Mouse (Mus musculus): Measurements from ENCODE around the gene H2-T22. TPM values are rescaled to one million over a fixed set of nuclear protein-coding genes. Genes with fewer than 3 reads are reported as not detected.
A peak's percentile ranks its signal among the peaks of the same experiment; 100 is the strongest.
"Not testable (repeated sequence)": the region's sequence is repeated elsewhere in the genome, so short reads cannot be mapped to it uniquely, and the experiment has no call there.

The H2-T22 gene
- polyA plus RNA-seq, 1 experiment from 2014 or later: 4.9 TPM

DNA sequence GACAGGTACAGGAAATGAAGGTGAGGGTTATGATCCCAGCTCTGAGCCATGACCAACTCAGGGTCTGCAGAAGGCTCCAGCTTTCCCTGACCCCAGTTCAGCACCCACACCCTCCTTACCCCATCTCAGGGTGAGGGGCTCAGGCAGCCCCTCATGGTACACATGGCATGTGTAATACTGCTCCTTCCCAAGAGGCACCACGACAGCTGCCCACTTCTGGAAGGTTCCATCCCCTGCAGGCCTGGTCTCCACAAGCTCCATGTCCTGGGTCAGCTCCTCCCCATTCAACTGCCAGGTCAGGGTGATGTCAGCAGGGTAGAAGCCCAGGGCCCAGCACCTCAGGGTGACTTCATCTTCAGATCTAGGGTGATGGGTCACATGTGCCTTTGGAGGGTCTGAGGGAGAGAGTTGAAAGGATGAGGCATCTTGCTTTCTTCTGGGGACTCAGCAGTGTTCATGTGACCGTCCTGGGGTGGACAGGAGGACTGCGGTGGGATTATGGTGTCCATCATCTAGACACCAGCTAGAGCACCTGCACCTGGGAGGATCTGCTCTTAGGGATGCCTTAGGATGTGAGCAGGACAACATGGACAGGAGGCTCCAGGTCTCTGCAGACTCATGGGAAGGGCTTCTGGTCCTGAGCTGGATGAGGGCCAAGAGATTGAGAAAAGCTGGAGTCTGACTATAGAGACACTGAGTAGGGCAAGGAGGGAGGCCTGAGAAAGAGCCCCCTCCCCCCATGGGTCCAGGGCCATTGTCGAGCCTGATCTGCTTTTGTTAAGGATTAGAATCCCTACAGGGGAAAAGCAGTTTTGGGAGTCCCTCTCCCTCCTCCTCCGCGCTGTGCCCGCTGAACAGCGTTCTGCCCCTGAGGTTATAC lies 11.6 kb downstream of the H2-T22 start:
- peak overlapping the region; percentile 46 for H3K4me3 ChIP-seq (replicated peaks; ENCODE audit: low read length)
- peak; percentile 5; the same call in 1 of the 2 replicates for ATAC-seq
- peak overlapping the region; percentile 72 for H3K4me2 ChIP-seq (ENCODE audit: low read length)
- not testable (repeated sequence) for H3K36me3 ChIP-seq (ENCODE audit: control insufficient read depth, insufficient read depth); H3K9ac ChIP-seq (replicated peaks; ENCODE audit: low read depth, low read length); H3K27ac ChIP-seq (ENCODE audit: low read length); H3K9me3 ChIP-seq (ENCODE audit: control insufficient read depth, low read length); H3K27me3 ChIP-seq (replicated peaks; ENCODE audit: control insufficient read depth, insufficient read depth, low read length); H3K4me1 ChIP-seq (replicated peaks; ENCODE audit: control insufficient read depth, insufficient read depth, low read length)
- WGBS: 39% methylated on average over 8 of the region's 8 CpGs

DNA sequence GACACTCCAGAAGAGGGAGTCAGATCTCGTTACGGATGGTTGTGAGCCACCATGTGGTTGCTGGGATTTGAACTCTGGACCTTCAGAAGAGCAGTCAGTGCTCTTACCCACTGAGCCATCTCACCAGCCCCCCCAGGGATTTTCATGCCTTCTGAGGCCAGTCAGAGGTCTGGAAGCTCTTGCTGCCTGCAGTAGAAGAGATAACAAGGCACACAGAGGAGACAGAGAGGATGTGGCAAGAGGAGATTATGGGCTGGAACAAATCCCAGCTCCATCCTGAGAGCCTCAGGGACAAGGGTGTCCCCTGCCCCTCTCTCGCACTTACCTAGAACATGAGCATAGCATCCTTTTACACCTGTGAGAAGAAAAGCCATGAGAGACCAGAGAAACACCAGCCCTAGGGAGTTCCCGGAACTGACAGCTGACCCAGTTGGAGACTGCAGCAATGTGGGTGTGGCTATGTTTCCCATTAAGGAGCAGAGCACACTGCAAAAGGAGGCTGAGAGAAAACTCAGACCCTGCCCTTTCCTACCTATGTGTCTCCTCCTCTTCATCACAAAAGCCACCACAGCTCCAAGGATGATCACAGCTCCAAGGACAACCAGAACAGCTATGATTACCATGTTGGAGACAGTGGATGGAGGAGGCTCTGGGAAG lies 12.4 kb downstream of the H2-T22 start:
- not testable (repeated sequence) for H3K36me3 ChIP-seq (ENCODE audit: control insufficient read depth, insufficient read depth); H3K9ac ChIP-seq (replicated peaks; ENCODE audit: low read depth, low read length); H3K27me3 ChIP-seq (replicated peaks; ENCODE audit: control insufficient read depth, insufficient read depth, low read length); ATAC-seq; H3K4me2 ChIP-seq (ENCODE audit: low read length); H3K27ac ChIP-seq (ENCODE audit: low read length); H3K4me1 ChIP-seq (replicated peaks; ENCODE audit: control insufficient read depth, insufficient read depth, low read length); H3K9me3 ChIP-seq (ENCODE audit: control insufficient read depth, low read length); H3K4me3 ChIP-seq (replicated peaks; ENCODE audit: low read length)
- 79% methylated on average over 2 of the region's 4 CpGs for WGBS

DNA sequence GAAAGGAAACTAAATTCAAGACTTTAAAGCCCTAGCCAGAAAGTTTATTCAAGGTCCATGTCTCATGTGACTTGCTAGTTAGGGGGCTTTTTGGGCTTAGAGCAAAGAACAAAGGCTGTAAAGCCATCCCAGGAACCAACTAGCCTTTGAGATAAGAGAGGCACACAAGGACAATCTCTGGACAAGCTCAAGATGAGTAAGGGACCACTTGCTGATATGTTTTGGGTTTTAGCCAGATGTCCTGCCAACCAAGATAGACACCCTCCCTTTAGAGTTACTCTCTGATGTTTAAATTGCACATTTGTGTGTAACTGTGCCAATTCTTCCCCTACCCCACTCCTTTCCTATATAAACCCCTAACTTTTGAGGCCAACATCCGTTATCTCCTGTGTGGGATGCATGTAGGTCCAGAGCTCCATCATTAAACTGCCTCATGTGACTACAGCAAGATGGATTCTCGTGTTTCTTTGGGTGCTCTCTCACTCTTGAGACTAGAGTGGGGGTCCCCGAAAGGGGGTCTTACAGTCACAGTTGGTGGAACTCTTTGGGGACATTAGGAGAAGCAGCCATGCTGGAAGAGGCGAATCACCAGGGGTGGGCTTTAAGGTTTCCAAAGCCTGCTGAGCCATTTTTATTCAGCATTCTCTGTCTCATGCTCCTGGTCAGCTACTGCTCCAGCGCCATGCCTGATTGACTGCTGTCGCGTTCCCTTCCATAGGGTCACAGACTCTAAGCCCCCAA lies 13.5 kb downstream of the H2-T22 start:
- no peaks in the 10 kb centered on the region for H3K9me3 ChIP-seq (ENCODE audit: control insufficient read depth, low read length)
- no peak overlapping the region for H3K27ac ChIP-seq (ENCODE audit: low read length)
- no peak overlapping the region for H3K4me2 ChIP-seq (ENCODE audit: low read length)
- 91% methylated on average over 7 of the region's 7 CpGs for WGBS
- no peaks in the 10 kb centered on the region for H3K36me3 ChIP-seq (ENCODE audit: control insufficient read depth, insufficient read depth)
- ATAC-seq: no peak
- H3K9ac ChIP-seq (replicated peaks; ENCODE audit: low read depth, low read length): no peak overlapping the region
- no peaks in the 10 kb centered on the region for H3K27me3 ChIP-seq (replicated peaks; ENCODE audit: control insufficient read depth, insufficient read depth, low read length)
- no peak overlapping the region for H3K4me3 ChIP-seq (replicated peaks; ENCODE audit: low read length)
- peaks cover 9% of the 10 kb centered on the region; the same call in 1 of the 2 replicates for H3K4me1 ChIP-seq (replicated peaks; ENCODE audit: control insufficient read depth, insufficient read depth, low read length)

DNA sequence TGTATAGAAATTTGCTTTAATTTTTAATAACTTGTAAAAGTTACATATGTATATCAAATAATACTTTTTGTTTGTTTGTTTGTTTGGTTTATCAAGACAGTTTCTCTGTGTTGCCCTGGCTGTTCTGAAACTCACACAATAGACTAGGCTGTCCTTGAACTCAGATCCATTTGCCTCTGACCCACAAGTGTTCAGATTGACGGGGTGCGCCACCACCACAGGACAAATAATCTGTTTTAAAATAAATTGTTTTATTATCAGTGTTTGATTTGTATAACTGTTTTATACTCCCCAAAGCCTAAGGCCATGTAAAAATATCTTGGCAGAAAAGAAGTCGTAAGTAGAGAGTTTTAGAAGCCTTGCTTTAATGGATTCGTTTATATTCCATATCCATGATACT lies 14.9 kb downstream of the H2-T22 start:
- Histone ChIP-seq H3K9ac (replicated peaks; ENCODE audit: low read depth, low read length) (no peak overlapping the region), H3K4me3 (replicated peaks; ENCODE audit: low read length) (no peak overlapping the region), H3K27ac (ENCODE audit: low read length) (no peak overlapping the region), H3K9me3 (ENCODE audit: control insufficient read depth, low read length) (no peaks in the 10 kb centered on the region), H3K36me3 (ENCODE audit: control insufficient read depth, insufficient read depth) (no peaks in the 10 kb centered on the region), H3K4me1 (replicated peaks; ENCODE audit: control insufficient read depth, insufficient read depth, low read length) (peaks cover 8% of the 10 kb centered on the region; the same call in 1 of the 2 replicates), H3K27me3 (replicated peaks; ENCODE audit: control insufficient read depth, insufficient read depth, low read length) (no peaks in the 10 kb centered on the region), H3K4me2 (ENCODE audit: low read length) (no peak overlapping the region)
- WGBS: 93% methylated on average over 4 of the region's 4 CpGs
- ATAC-seq: no peak

DNA sequence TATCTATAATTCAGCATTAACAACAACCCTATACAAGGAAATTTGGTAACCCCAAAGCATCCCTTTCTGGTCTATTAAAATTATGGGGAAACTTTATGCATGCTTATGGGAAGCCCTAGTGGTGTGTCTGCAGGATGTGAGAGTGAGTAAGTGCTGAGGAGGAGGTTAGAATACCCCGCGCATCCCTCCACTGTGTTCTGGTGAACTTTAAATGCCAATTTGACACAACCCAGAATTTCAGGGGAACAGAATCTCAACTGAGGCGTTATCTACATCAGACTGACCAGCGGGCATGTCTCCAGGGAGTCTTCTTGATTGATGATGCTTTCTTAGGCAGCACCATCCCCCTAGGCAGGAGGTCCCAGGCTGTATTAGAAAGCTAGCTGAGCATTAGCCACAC lies 16.6 kb downstream of the H2-T22 start:
- no peak overlapping the region for H3K4me3 ChIP-seq (replicated peaks; ENCODE audit: low read length)
- ATAC-seq: no peak
- H3K27ac ChIP-seq (ENCODE audit: low read length): no peak overlapping the region
- H3K4me1 ChIP-seq (replicated peaks; ENCODE audit: control insufficient read depth, insufficient read depth, low read length): no peaks in the 10 kb centered on the region
- no peak overlapping the region for H3K9ac ChIP-seq (replicated peaks; ENCODE audit: low read depth, low read length)
- H3K27me3 ChIP-seq (replicated peaks; ENCODE audit: control insufficient read depth, insufficient read depth, low read length): no peaks in the 10 kb centered on the region
- H3K4me2 ChIP-seq (ENCODE audit: low read length): no peak overlapping the region
- 92% methylated on average over 4 of the region's 4 CpGs for WGBS
- H3K9me3 ChIP-seq (ENCODE audit: control insufficient read depth, low read length): no peaks in the 10 kb centered on the region
- H3K36me3 ChIP-seq (ENCODE audit: control insufficient read depth, insufficient read depth): no peaks in the 10 kb centered on the region

DNA sequence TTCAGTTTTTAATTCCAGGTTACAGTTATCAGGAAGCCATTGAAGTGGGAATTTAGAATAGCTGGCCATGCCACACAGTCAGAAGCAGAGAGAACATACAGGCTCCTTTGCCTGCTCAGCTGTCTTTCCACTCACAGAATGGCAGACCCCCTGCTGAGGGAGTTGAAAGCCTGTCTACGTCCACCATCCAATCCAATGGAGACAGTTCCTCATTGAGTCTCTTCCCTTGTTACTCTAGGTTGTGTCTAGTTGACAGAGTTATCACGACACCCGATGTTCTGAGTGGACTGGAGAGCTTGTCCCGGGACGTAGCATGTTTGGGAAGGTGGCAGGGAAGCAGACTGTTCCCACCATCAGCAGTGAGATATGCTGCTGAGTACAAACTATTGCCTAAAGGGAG lies 17.4 kb downstream of the H2-T22 start:
- H3K9ac ChIP-seq (replicated peaks; ENCODE audit: low read depth, low read length): no peak overlapping the region
- WGBS: 64% methylated on average over 5 of the region's 5 CpGs

DNA sequence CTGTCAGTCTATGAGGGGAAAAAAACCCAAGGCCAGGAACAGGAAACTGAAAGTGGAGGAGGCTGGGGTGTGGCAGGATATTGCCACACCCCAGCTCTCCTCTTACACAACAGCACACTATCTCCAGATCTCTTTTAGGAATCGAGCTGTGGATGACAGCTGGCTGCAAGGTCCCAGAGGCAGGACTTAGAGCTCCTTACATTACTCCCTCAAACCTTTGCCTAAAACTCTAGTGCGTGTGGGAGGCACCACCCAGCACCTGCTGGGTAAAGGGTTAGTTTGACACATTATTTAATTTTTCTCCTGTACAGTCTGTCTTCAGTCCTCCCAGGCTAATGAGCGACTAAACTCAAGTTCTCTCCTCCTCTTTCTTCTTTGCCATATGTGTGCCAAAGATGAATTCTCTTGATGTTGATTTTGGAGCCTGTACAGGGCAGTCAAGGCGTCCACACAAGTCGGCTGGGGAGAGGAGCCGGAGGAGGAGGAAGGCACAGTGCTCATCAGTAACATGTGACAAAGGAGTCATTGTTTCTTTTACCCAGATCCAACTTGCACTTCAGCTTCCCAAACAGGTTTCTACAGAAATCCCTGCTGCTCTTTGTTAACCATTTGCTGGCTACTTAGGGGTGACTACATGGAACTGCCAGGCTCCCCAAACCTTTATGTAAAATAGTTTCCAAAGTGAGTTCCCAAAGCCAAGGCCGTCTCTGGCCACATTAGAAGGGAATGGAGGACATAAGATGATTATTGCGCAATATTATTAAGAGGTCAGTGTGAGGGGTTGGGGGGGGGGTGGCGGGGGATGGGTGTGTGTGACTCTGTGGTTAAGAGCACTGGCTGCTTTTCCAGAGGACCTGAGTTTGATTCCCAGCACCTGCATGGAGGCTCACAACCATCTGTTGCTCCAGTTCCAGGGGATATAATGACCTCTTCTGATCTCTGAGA lies 18.6 kb downstream of the H2-T22 start:
- Histone ChIP-seq H3K36me3 (ENCODE audit: control insufficient read depth, insufficient read depth) (no peaks in the 10 kb centered on the region), H3K4me3 (replicated peaks; ENCODE audit: low read length) (no peak overlapping the region), H3K27ac (ENCODE audit: low read length) (no peak overlapping the region), H3K9ac (replicated peaks; ENCODE audit: low read depth, low read length) (no peak overlapping the region), H3K9me3 (ENCODE audit: control insufficient read depth, low read length) (no peaks in the 10 kb centered on the region), H3K4me2 (ENCODE audit: low read length) (no peak overlapping the region), H3K4me1 (replicated peaks; ENCODE audit: control insufficient read depth, insufficient read depth, low read length) (no peaks in the 10 kb centered on the region), H3K27me3 (replicated peaks; ENCODE audit: control insufficient read depth, insufficient read depth, low read length) (no peaks in the 10 kb centered on the region)
- WGBS: 63% methylated on average over 9 of the region's 9 CpGs
- ATAC-seq: no peak

More for the DNA sequence above, 17.4 kb downstream of the H2-T22 start:
- Histone ChIP-seq H3K36me3 (ENCODE audit: control insufficient read depth, insufficient read depth) (no peaks in the 10 kb centered on the region), H3K4me2 (ENCODE audit: low read length) (no peak overlapping the region), H3K4me1 (replicated peaks; ENCODE audit: control insufficient read depth, insufficient read depth, low read length) (no peaks in the 10 kb centered on the region), H3K27ac (ENCODE audit: low read length) (no peak overlapping the region), H3K4me3 (replicated peaks; ENCODE audit: low read length) (no peak overlapping the region), H3K27me3 (replicated peaks; ENCODE audit: control insufficient read depth, insufficient read depth, low read length) (no peaks in the 10 kb centered on the region), H3K9me3 (ENCODE audit: control insufficient read depth, low read length) (no peaks in the 10 kb centered on the region)
- no peak for ATAC-seq

DNA sequence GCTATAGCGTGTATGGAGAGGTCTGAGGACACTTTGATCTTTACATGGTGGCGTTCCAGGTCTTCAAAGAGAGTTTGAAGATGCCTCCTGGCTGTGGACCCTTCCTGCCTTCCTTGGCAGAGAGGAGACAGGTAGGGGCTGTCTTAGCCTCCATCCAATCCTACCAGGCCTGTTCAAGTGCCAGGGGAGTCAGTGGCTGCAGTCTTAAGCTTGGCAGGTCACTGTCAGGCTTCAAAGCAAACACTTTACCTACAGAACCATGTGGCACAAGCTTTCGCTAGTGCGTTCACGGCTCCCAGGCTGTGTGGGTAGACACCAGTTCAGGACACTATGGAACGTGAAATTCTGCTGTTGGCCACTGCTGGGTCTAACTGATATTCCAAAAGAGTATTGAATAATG lies 19.6 kb downstream of the H2-T22 start:
- Histone ChIP-seq H3K27ac (ENCODE audit: low read length) (no peak overlapping the region), H3K36me3 (ENCODE audit: control insufficient read depth, insufficient read depth) (no peaks in the 10 kb centered on the region), H3K4me2 (ENCODE audit: low read length) (no peak overlapping the region), H3K4me3 (replicated peaks; ENCODE audit: low read length) (no peak overlapping the region), H3K27me3 (replicated peaks; ENCODE audit: control insufficient read depth, insufficient read depth, low read length) (no peaks in the 10 kb centered on the region), H3K9me3 (ENCODE audit: control insufficient read depth, low read length) (no peaks in the 10 kb centered on the region), H3K9ac (replicated peaks; ENCODE audit: low read depth, low read length) (no peak overlapping the region), H3K4me1 (replicated peaks; ENCODE audit: control insufficient read depth, insufficient read depth, low read length) (no peaks in the 10 kb centered on the region)
- ATAC-seq: no peak
- WGBS: 92% methylated on average over 6 of the region's 6 CpGs
